ENCODE assay signal across 8 mouse cellular contexts in genomic region chr15:36938511-36939150, GRCm38 (mm10).
DNase-seq lines count a peak whose midpoint lies in the region; ATAC-seq and TF ChIP-seq lines count a peak whose summit lies in the region.

No protein-coding gene starts in this region.

- WGBS in hindbrain, embryonic 10.5 days, result 1% methylated on average over 57 of the region's 57 CpGs
- 0% methylated on average over 50 of the region's 57 CpGs for WGBS in lung, embryonic 15.5 days
- under 1% methylated on average over 57 of the region's 57 CpGs for WGBS in thymus, adult 2 months

- H3K4me1 ChIP-seq in hindbrain, embryonic 10.5 days (replicated peaks), result peaks cover 24% of the 10 kb centered on the region
- peaks cover 17% of the 10 kb centered on the region for H3K4me1 ChIP-seq in lung, embryonic 15.5 days
- H3K4me1 ChIP-seq in thymus, adult 2 months (replicated peaks; ENCODE audit: control insufficient read depth, insufficient read depth, low read length), result peaks cover 15% of the 10 kb centered on the region

- H3K36me3 ChIP-seq in hindbrain, embryonic 10.5 days, result no peaks in the 10 kb centered on the region
- no peaks in the 10 kb centered on the region for H3K36me3 ChIP-seq in lung, embryonic 15.5 days
- H3K36me3 ChIP-seq in thymus, adult 2 months (ENCODE audit: control insufficient read depth, insufficient read depth, low read length), result no peaks in the 10 kb centered on the region

- 0 out of 2 replicates have a peak, but pooled peaks have one; percentile 3 for TF ChIP-seq CTCF in thymus, adult 2 months (IDR thresholded peaks at IDR 0.05; ENCODE audit: borderline replicate concordance, control insufficient read depth, extremely low read depth, insufficient read depth, low read length, poor library complexity)

- peak overlapping the region; percentile 91 for H3K4me2 ChIP-seq in lung, embryonic 15.5 days

- H3K27ac ChIP-seq in hindbrain, embryonic 10.5 days, result peak overlapping the region; percentile 95
- H3K27ac ChIP-seq in lung, embryonic 15.5 days, result peak overlapping the region; percentile 86
- peak overlapping the region; percentile 76 for H3K27ac ChIP-seq in thymus, adult 2 months (ENCODE audit: control insufficient read depth, insufficient read depth, low read length)

- TF ChIP-seq POLR2A in thymus, adult 2 months (IDR thresholded peaks at IDR 0.05; ENCODE audit: control insufficient read depth, extremely low read depth, insufficient read depth, low read length, poor library complexity), result 0 out of 2 replicates have a peak, but pooled peaks have one; percentile 39

- peak; percentile 75 for DNase-seq in MEL-GATA-1-ER (ENCODE audit: extremely low read depth, low read depth)
- DNase-seq in cerebellum, adult 18-20 months, result peak; percentile 96 to 98
- peak; percentile 90 for DNase-seq in hindbrain, embryonic 10.5 days (ENCODE audit: low spot score)
- peak; percentile 55 for DNase-seq in layer of hippocampus, adult 9-10 months (ENCODE audit: low spot score)
- peak; percentile 88 for DNase-seq in ovary, adult 18-20 months (ENCODE audit: low spot score)
- peak; percentile 90 for DNase-seq in thymus, adult 2 months

- H3K4me3 ChIP-seq in hindbrain, embryonic 10.5 days, result peak overlapping the region; percentile 69
- peak overlapping the region; percentile 56 for H3K4me3 ChIP-seq in lung, embryonic 15.5 days
- peak overlapping the region; percentile 45 for H3K4me3 ChIP-seq in thymus, adult 2 months (ENCODE audit: control insufficient read depth, insufficient read depth, low read length)

- ATAC-seq in frontal cortex, adult (ENCODE audit: low TSS enrichment), result peak; percentile 70
- peak; percentile 93 for ATAC-seq in lung, embryonic 15.5 days (ENCODE audit: borderline replicate concordance, extremely low read depth, low FRiP score, low TSS enrichment)

- H3K27me3 ChIP-seq in hindbrain, embryonic 10.5 days (ENCODE audit: insufficient read depth, poor library complexity, severe bottlenecking), result no peaks in the 10 kb centered on the region
- H3K27me3 ChIP-seq in lung, embryonic 15.5 days, result no peaks in the 10 kb centered on the region
- H3K27me3 ChIP-seq in thymus, adult 2 months (ENCODE audit: control insufficient read depth, insufficient read depth, low read length), result no peaks in the 10 kb centered on the region

- H3K9ac ChIP-seq in lung, embryonic 15.5 days, result peak overlapping the region; percentile 62

- H3K9me3 ChIP-seq in hindbrain, embryonic 10.5 days, result no peaks in the 10 kb centered on the region
- H3K9me3 ChIP-seq in lung, embryonic 15.5 days, result no peaks in the 10 kb centered on the region

Comparison
In these comparisons a context has a peak if more than half of its experiments do, and no peak if none do; other contexts are left out.
1. Peak in every context shown above with its lines: DNase-seq, ATAC-seq, H3K4me3 ChIP-seq and H3K27ac ChIP-seq.